Mouse (Mus musculus) heart, postnatal 25 days (tissue): ENCODE results near the gene Scaper. TPM values are rescaled to one million over a fixed set of nuclear protein-coding genes. Genes with fewer than 3 reads are reported as not detected.

Source experiments
- DNase-seq: peaks from one replicate; pipeline ENCODE4 v3.0.0; 2022; ENCODE audit warnings: low spot score
- intact Hi-C: fragments of 180-260 bp; cut with DNase I; formaldehyde crosslinking; loops from one replicate; pipeline ENCODE4 v1.15.1; 2025
- total RNA-seq, 2 experiments: library from RNA; stranded (reverse); gene quantifications; 2 replicates each; pipeline ENCODE4 v1.2.3; 2021

The Scaper gene
- 10 to 100 TPM; 14.8 to 17.2 TPM for total RNA-seq

GRCm38 (mm10) chr9:55937664-55938617, at the start of gene Scaper:
Gene Scaper (minus strand): TSS chr9:55938119.
- DNase-seq = peak; percentile 74
- intact Hi-C loops = loop anchor here (5.0 kb wide), 2 partner anchors 104 to 396 kb away; partner anchors contain the start of gene Rcn2

DNA sequence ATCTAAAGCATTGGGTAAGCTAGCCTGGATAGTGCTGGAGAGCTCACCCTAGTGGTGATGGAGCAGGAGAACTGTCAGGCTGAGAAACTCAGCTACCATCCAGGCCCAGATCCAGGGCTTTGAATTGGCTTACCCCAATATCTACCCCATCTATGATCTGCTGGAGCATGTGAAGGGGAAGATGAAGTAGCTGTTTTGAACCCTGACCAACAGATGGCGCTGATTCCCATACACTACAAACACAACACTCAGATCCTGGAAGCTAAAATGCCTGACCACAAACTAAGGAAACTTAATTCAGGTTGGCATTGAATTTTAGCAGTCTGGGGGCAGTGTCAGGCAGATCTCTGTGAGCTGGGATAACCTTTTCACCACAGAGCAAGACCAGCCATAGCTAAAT, 8.9 kb upstream of the Scaper start:
- intact Hi-C loops = no loop called here
- no peak for DNase-seq

- DNase-seq = no peak
- intact Hi-C loops = no loop called here
These were observed 3.4 kb upstream of the Scaper start for GRCm38 (mm10) chr9:55941356-55941755.

DNA sequence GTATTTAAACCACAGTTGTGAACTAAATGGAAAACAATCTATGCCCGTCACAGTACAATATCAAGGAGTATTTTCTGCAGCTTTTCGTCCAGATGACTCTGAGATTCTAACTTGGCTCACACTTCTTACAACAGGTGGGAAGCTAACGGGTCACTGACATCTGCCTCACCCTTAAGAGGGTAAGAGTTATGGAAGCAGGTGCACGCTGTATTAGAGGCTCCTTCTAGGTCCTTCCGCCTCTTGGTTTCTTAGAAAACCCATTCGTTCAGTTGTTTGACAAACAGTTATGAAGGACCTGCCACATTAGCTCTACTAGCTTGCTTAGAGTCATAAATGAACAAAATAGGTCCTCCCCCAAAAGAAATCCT, 683 bp upstream of the Scaper start:
- intact Hi-C loops = loop anchor here (5.0 kb wide), 2 partner anchors 104 to 396 kb away; partner anchors contain the start of gene Rcn2
- no peak for DNase-seq

- intact Hi-C loops = loop anchor here (5.0 kb wide), 2 partner anchors 105 to 395 kb away; partner anchors contain the start of gene Rcn2
- DNase-seq = no peak
These were observed 675 bp downstream of the Scaper start for GRCm38 (mm10) chr9:55937224-55937663.

GRCm38 (mm10) chr9:55932482-55932881, 5.4 kb downstream of the Scaper start:
- intact Hi-C loops = no loop called here
- DNase-seq = no peak

- intact Hi-C loops = loop anchor here (2.0 kb wide), 1 partner anchor 490 kb away; no protein-coding TSS in a partner anchor
- no peak for DNase-seq
These were observed 19.3 kb downstream of the Scaper start for GRCm38 (mm10) chr9:55918579-55918978.

- intact Hi-C loops = no loop called here
These were observed 21.2 kb downstream of the Scaper start for GRCm38 (mm10) chr9:55916751-55917150.

GRCm38 (mm10) chr9:55911481-55911880, 26.4 kb downstream of the Scaper start:
- DNase-seq = no peak
- intact Hi-C loops = no loop called here

More at GRCm38 (mm10) chr9:55916751-55917150, 21.2 kb downstream of the Scaper start:
- DNase-seq = no peak

DNA sequence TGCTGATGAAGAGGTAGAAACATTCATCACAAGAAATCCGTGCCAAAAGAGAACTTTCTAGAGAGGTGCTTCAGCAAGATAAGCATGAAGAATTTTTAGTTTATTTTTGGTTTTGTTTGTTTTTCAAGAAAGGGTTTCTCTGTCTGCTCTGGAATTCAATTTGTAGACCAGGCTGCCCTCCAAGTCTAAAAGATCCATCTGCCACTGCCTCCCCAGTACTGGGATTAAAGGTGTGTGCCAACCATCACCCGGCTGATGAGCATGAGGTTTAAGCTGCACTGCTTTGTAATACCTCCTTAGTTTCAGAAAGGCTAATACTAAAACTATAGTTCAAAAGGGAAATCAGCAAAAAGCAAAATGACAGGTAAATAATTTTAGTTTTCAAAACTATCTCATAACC, 35.0 kb downstream of the Scaper start:
- intact Hi-C loops = no loop called here
- DNase-seq = no peak

DNA sequence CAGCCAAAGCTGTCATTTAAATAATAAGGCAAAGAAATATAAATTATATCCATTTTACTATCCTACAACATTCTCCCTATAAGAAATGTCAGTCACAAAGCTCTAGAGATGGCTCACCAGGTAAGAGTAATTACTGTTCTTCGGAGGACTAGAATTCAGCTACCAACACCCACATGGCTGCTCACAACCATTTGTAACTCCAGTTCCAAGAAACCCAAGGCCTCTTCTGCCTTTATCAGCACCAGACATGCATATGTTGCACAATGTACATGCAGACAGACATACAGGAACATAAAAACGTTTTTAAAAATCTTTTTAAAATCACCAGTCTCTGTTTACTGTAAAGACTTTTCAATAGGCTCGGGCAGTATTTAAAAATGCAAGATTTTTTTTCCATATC, 36.3 kb downstream of the Scaper start:
- DNase-seq = no peak

GRCm38 (mm10) chr9:55900531-55900930, 37.4 kb downstream of the Scaper start:
- DNase-seq = no peak
- intact Hi-C loops = no loop called here

More for the DNA sequence above, 36.3 kb downstream of the Scaper start:
- intact Hi-C loops = no loop called here

DNA sequence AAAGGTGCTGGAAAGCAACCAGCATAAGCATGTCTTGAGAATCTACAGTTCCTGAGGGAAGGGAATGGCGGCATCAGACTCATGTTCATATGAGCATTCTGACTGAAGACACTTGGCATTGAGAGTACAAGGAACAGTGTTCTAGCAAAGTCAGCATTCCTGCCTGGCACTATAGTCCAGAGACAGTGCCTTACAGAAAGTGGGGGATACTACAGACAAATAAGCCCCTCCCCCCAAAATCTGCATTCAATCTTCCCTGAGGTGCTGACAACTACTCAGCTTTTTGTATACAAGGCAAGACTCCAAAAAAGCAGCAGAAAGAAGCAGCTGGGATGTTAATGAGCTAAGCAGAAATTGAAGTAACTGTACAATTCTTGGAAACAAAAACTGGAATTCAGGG, 59.9 kb downstream of the Scaper start:
- no peak for DNase-seq
- intact Hi-C loops = no loop called here

DNA sequence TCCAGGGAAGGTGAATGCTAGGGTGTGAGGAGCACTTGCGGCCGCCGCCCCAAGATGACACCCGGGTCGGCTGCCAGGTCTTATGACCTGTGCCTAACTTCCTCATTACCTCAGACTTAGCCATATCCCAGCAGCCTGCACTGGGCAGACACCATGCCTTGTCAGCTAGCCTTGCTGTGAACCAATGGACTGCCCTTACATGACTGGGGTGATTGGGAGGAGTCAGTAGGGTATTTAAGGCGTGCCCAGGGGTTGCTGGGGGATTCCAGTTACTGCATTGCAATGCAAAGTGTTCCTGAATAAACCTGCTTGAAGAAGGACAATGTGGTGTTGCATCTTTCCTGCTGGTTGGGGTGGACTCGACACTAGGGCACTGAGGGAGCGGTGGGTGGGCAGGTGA, 148.5 kb downstream of the Scaper start:
- intact Hi-C loops = no loop called here
- DNase-seq = no peak

GRCm38 (mm10) chr9:55712016-55712415, 225.9 kb downstream of the Scaper start:
- intact Hi-C loops = no loop called here
- DNase-seq = no peak

DNA sequence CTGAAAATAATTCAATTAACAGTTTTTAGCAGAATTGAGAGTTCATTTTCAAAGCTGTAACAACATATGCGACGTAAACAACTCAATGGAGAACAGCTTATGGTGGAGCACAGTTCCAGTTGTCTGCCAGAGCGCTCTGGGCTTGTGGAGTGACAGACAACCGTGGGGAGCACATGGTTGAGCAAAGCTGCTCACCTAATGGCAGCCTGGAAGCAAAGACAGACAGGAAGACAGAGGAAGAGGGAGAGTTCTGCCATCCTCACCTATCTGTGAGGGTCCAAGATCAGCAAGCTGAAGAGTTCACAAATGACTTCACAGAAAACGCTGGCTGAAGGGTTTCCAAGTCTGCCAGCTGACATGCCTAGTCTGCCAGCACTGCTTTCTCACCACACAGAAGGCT, 227.4 kb downstream of the Scaper start:
- DNase-seq = no peak
- intact Hi-C loops = no loop called here

DNA sequence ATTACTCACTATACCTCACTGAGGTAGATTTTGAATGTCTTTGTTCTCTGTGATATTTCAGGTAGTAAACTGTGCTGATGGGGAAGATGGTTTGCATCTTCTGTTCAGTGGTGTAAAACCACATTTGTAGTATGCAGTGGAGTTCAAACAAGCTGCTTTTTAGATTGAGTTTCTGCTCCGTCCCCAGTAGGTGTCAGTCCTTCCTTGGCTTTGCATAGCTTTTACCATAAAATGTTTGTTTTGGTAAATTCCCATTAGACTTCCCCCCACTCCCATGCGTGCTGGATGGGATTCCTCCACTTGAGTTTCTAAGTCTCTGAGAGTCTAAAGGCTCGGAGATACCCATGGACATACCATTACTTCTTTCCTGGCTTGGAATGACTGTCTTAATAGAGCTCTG, 231.3 kb downstream of the Scaper start:
- no peak for DNase-seq
- intact Hi-C loops = no loop called here

DNA sequence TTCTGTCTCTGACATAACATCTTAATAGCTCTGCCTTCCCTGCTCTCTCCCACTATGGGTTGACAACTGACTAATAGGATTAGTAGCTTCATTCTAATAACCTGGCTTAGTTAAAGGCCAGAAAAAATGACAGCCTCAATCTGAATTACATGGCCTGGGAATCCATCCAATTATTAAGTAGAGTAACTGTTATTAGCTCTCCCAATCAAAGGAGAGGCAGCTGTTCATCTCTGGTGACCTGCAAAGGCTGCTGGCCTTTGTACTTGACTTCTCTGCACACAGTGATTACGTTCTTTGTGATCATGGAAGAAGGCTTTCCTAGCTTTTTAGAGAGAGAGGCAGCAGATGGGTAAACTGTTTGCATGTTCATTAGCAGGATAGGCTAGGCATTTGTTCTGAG, 242.6 kb downstream of the Scaper start:
- no peak for DNase-seq
- intact Hi-C loops = no loop called here

DNA sequence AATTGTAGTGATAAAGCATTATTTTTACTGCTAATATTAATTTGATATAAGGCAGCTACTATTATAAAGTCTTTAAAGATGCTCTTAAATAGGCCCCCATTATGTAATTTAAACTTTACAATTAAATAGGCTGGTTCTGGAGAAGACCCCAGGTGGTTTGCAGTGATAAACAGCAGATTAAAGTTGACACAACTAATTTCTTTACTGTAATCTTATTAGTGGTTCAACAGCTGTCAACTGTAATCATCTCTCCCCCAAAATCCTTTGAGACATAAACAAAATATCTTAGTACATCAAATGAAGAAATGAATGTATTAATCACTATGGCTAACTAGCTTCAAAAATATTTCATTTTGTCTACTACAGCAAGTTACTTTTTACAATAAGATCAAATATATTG, 260.8 kb downstream of the Scaper start:
- DNase-seq = no peak
- intact Hi-C loops = no loop called here

- intact Hi-C loops = no loop called here
- DNase-seq = no peak
These were observed 291.5 kb downstream of the Scaper start for GRCm38 (mm10) chr9:55646444-55646843.

DNA sequence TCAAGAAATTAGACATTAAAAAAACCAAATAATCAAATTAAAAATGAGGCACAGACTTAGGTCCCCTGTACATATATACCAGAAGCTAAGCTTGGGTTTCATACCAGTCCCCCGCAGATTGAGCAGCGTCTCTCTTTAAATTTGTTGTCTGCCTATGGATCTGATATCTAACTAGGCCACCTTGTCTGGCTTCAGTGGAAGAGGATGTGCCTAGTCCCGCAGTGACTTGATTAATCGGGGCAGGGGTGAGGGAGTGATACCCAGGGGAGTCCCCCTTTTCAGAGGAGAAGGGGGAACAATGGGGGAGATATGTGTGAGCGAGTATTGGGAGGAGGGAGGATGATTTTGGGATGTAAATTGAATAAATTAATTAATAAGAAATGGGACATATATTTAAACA, 310.9 kb downstream of the Scaper start:
- no peak for DNase-seq
- intact Hi-C loops = no loop called here
